Mouse (Mus musculus) kidney, embryonic 16.5 days (tissue): ENCODE results near the gene Spns3. TPM values are rescaled to one million over a fixed set of nuclear protein-coding genes. Genes with fewer than 3 reads are reported as not detected.

ENCODE experiments used
- ATAC-seq: fragments of 200-750 bp; cut with Nextera tagmentation; 2 replicates; pipeline ENCODE4 v1.8.0; 2017; ENCODE audit warnings: moderate TSS enrichment; ENCODE audit not compliant: low FRiP score, low TSS enrichment
- H3K27ac ChIP-seq: fragments of 300-500 bp; sonication (generic); 2 replicates; pipeline ENCODE4 v1.5.1; 2014; ENCODE audit warnings: low read length
- H3K27me3 ChIP-seq: fragments of 300-500 bp; sonication (generic); 2 replicates; pipeline ENCODE4 v1.6.1; 2014; ENCODE audit warnings: low read length, control low read depth, mixed read lengths; ENCODE audit not compliant: insufficient read depth
- H3K36me3 ChIP-seq: fragments of 300-500 bp; sonication (generic); 2 replicates; pipeline ENCODE4 v1.6.1; 2014; ENCODE audit warnings: low read length, control low read depth, mixed read lengths; ENCODE audit not compliant: insufficient read depth
- H3K4me1 ChIP-seq: fragments of 300-500 bp; sonication (generic); 2 replicates; pipeline ENCODE4 v1.6.1; 2014; ENCODE audit warnings: low read length, control low read depth, mixed read lengths; ENCODE audit not compliant: insufficient read depth
- H3K4me2 ChIP-seq: fragments of 300-500 bp; sonication (generic); replicated peaks from 2 replicates; pipeline ENCODE4 v1.6.1; 2014; ENCODE audit warnings: low read depth, low read length
- H3K4me3 ChIP-seq: fragments of 300-500 bp; sonication (generic); 2 replicates; pipeline ENCODE4 v1.5.1; 2014; ENCODE audit warnings: mild to moderate bottlenecking, low read length
- H3K9ac ChIP-seq: fragments of 300-500 bp; sonication (generic); replicated peaks from 2 replicates; pipeline ENCODE4 v1.6.1; 2014; ENCODE audit warnings: low read length
- H3K9me3 ChIP-seq: fragments of 300-500 bp; sonication (generic); 2 replicates; pipeline ENCODE4 v1.6.1; 2016; ENCODE audit warnings: low read length, control low read depth
- WGBS: fragments of 180-500 bp; shearing (Covaris S2); extraction: QIAGEN DNeasy Blood & Tissue Kit; methylation state at CpG from one replicate; pipeline ENCODE4 v1.1.7; 2014; 5-methylcytosine and 5-hydroxymethylcytosine counted together
- polyA plus RNA-seq: library from polyadenylated mRNA; unstranded; fragments of >200 nt; fragmentation: Nextera tagmentation; extraction: Ambion mirVana; gene quantifications from 2 replicates; pipeline ENCODE4 v1.2.1, GENCODE M21; 2015

The Spns3 gene
- 0.27 and 0.32 TPM in 2 replicates for polyA plus RNA-seq

- ATAC-seq: 0 out of 2 replicates have a peak, but pooled peaks have one; percentile 23
- Histone ChIP-seq H3K9ac (no peak within 1 kb of the TSS), H3K4me2 (no peak within 1 kb of the TSS), H3K36me3 (no peaks in the 10 kb centered on the region), H3K27me3 (no peaks in the 10 kb centered on the region), H3K9me3 (no peaks in the 10 kb centered on the region), H3K4me3 (no peak within 1 kb of the TSS), H3K27ac (no peak within 1 kb of the TSS), H3K4me1 (no peaks in the 10 kb centered on the region)
- 49% methylated on average over 8 of the region's 8 CpGs for WGBS
Measured at GRCm38 (mm10) chr11:72550134-72550988, at the start of gene Spns3. Spns3 (minus strand) TSS chr11:72550506.

- 89% methylated on average over 4 of the region's 4 CpGs for WGBS
- no peaks in the 10 kb centered on the region for H3K36me3 ChIP-seq
- no peak overlapping the region for H3K9ac ChIP-seq
- H3K4me1 ChIP-seq: no peaks in the 10 kb centered on the region
- H3K4me3 ChIP-seq: no peak overlapping the region
- H3K4me2 ChIP-seq: no peak overlapping the region
- no peaks in the 10 kb centered on the region for H3K9me3 ChIP-seq
- no peaks in the 10 kb centered on the region for H3K27me3 ChIP-seq
- H3K27ac ChIP-seq: no peak overlapping the region
- no peak for ATAC-seq
Measured at GRCm38 (mm10) chr11:72597780-72598179, 47.5 kb upstream of the Spns3 start.

- WGBS: 65% methylated on average over 2 of the region's 2 CpGs
Measured at GRCm38 (mm10) chr11:72595010-72595737, 44.9 kb upstream of the Spns3 start.

GRCm38 (mm10) chr11:72587537-72588233 lies 37.4 kb upstream of the Spns3 start:
- WGBS: 57% methylated on average over 7 of the region's 7 CpGs
- Histone ChIP-seq H3K9ac (no peak overlapping the region), H3K36me3 (no peaks in the 10 kb centered on the region), H3K27ac (no peak overlapping the region), H3K27me3 (no peaks in the 10 kb centered on the region), H3K4me2 (no peak overlapping the region), H3K9me3 (no peaks in the 10 kb centered on the region), H3K4me1 (no peaks in the 10 kb centered on the region), H3K4me3 (no peak overlapping the region)
- ATAC-seq: no peak

More at GRCm38 (mm10) chr11:72595010-72595737, 44.9 kb upstream of the Spns3 start:
- Histone ChIP-seq H3K27ac (no peak overlapping the region), H3K4me2 (no peak overlapping the region), H3K9ac (no peak overlapping the region), H3K4me3 (no peak overlapping the region), H3K4me1 (no peaks in the 10 kb centered on the region), H3K36me3 (no peaks in the 10 kb centered on the region), H3K9me3 (no peaks in the 10 kb centered on the region), H3K27me3 (no peaks in the 10 kb centered on the region)
- no peak for ATAC-seq

- no peaks in the 10 kb centered on the region for H3K27me3 ChIP-seq
- no peak overlapping the region for H3K4me2 ChIP-seq
- H3K27ac ChIP-seq: no peak overlapping the region
- no peak overlapping the region for H3K4me3 ChIP-seq
- no peak overlapping the region for H3K9ac ChIP-seq
- ATAC-seq: no peak
- 75% methylated on average over 3 of the region's 3 CpGs for WGBS
- H3K4me1 ChIP-seq: no peaks in the 10 kb centered on the region
- H3K36me3 ChIP-seq: no peaks in the 10 kb centered on the region
- H3K9me3 ChIP-seq: no peaks in the 10 kb centered on the region
Measured at GRCm38 (mm10) chr11:72586570-72586969, 36.3 kb upstream of the Spns3 start.

GRCm38 (mm10) chr11:72583092-72583491 lies 32.8 kb upstream of the Spns3 start:
- no peak overlapping the region for H3K4me2 ChIP-seq
- no peaks in the 10 kb centered on the region for H3K4me1 ChIP-seq
- no peaks in the 10 kb centered on the region for H3K27me3 ChIP-seq
- no peak overlapping the region for H3K9ac ChIP-seq
- no peaks in the 10 kb centered on the region for H3K36me3 ChIP-seq
- no peaks in the 10 kb centered on the region for H3K9me3 ChIP-seq
- ATAC-seq: no peak
- 66% methylated on average over 2 of the region's 2 CpGs for WGBS
- no peak overlapping the region for H3K4me3 ChIP-seq
- no peak overlapping the region for H3K27ac ChIP-seq

GRCm38 (mm10) chr11:72582448-72582705 lies 32.1 kb upstream of the Spns3 start:
- H3K4me2 ChIP-seq: no peak overlapping the region
- WGBS: 54% methylated on average over 3 of the region's 3 CpGs
- no peak overlapping the region for H3K9ac ChIP-seq
- H3K27ac ChIP-seq: no peak overlapping the region
- ATAC-seq: no peak
- no peaks in the 10 kb centered on the region for H3K9me3 ChIP-seq
- H3K27me3 ChIP-seq: no peaks in the 10 kb centered on the region
- H3K4me3 ChIP-seq: no peak overlapping the region
- H3K36me3 ChIP-seq: no peaks in the 10 kb centered on the region
- H3K4me1 ChIP-seq: no peaks in the 10 kb centered on the region

GRCm38 (mm10) chr11:72581609-72582447 lies 31.5 kb upstream of the Spns3 start:
- ATAC-seq: no peak
- 69% methylated on average over 8 of the region's 8 CpGs for WGBS
- H3K9me3 ChIP-seq: no peaks in the 10 kb centered on the region
- H3K27me3 ChIP-seq: no peaks in the 10 kb centered on the region
- no peaks in the 10 kb centered on the region for H3K36me3 ChIP-seq
- no peak overlapping the region for H3K4me3 ChIP-seq
- H3K27ac ChIP-seq: no peak overlapping the region
- no peak overlapping the region for H3K4me2 ChIP-seq
- H3K4me1 ChIP-seq: no peaks in the 10 kb centered on the region; the same call in 1 of the 2 replicates
- no peak overlapping the region for H3K9ac ChIP-seq

- no peaks in the 10 kb centered on the region for H3K9me3 ChIP-seq
- no peaks in the 10 kb centered on the region for H3K36me3 ChIP-seq
- H3K4me2 ChIP-seq: no peak overlapping the region
- H3K27ac ChIP-seq: no peak overlapping the region
- peaks cover 5% of the 10 kb centered on the region; the same call in 1 of the 2 replicates for H3K4me1 ChIP-seq
- H3K4me3 ChIP-seq: no peak overlapping the region
- ATAC-seq: no peak
- H3K27me3 ChIP-seq: no peaks in the 10 kb centered on the region
- H3K9ac ChIP-seq: no peak overlapping the region
- 64% methylated on average over 4 of the region's 4 CpGs for WGBS
Measured at GRCm38 (mm10) chr11:72578471-72578870, 28.2 kb upstream of the Spns3 start.
